Mouse (Mus musculus) MEL (cell line): ENCODE results near the gene Skp2. TPM values are rescaled to one million over a fixed set of nuclear protein-coding genes. Genes with fewer than 3 reads are reported as not detected.

Experiments
- DNase-seq: peaks from one replicate; pipeline ENCODE4 v3.0.0; 2011; ENCODE audit warnings: low read depth, low spot score
- H3K27ac ChIP-seq: 2 replicates; pipeline ENCODE4 v1.5.1; 2012; ENCODE audit warnings: low read depth, mild to moderate bottlenecking, control low read depth, low read length, moderate library complexity; ENCODE audit not compliant: control insufficient read depth
- H3K27me3 ChIP-seq, 2 experiments: fragments of 150-350 bp in 1 of 2; sonication (generic) in 1 of 2; 2 replicates each; pipeline ENCODE4 v1.6.1; 2012; ENCODE audit warnings: low read length in 2 of 2, mild to moderate bottlenecking in 2 of 2, improper control_type of control experiment in 1 of 2, moderate library complexity in 1 of 2; ENCODE audit not compliant: insufficient read depth in 2 of 2, control insufficient read depth in 1 of 2
- H3K36me3 ChIP-seq, 2 experiments: 2 replicates each; pipeline ENCODE4 v1.6.1; 2012 to 2014; ENCODE audit warnings: low read length in 2 of 2, improper control_type of control experiment in 1 of 2, inconsistent platforms in 1 of 2, mild to moderate bottlenecking in 1 of 2; ENCODE audit not compliant: insufficient read depth in 2 of 2, control insufficient read depth in 1 of 2
- H3K4me1 ChIP-seq, 2 experiments: fragments of 150-350 bp in 1 of 2; sonication (generic) in 1 of 2; 2 replicates each; pipeline ENCODE4 v1.6.1; 2012; ENCODE audit warnings: low read length in 2 of 2, improper control_type of control experiment in 1 of 2, mild to moderate bottlenecking in 1 of 2; ENCODE audit not compliant: insufficient read depth in 2 of 2, control insufficient read depth in 1 of 2
- H3K4me3 ChIP-seq, 2 experiments: fragments of 150-350 bp in 1 of 2; sonication (generic) in 1 of 2; 2 replicates each; pipeline ENCODE4 v1.5.1; 2012; ENCODE audit warnings: low read depth in 2 of 2, low read length in 2 of 2, mild to moderate bottlenecking in 2 of 2, moderate library complexity in 2 of 2, control low read depth in 1 of 2, improper control_type of control experiment in 1 of 2; ENCODE audit not compliant: control insufficient read depth in 1 of 2, insufficient read depth in 1 of 2
- H3K79me2 ChIP-seq: 2 replicates; pipeline ENCODE4 v1.6.1; 2012; ENCODE audit warnings: mild to moderate bottlenecking, low read length, moderate library complexity; ENCODE audit not compliant: control insufficient read depth, poor library complexity, insufficient read depth
- H3K9ac ChIP-seq: 2 replicates; pipeline ENCODE4 v1.6.1; 2012; ENCODE audit warnings: low read depth, mild to moderate bottlenecking, control low read depth, low read length, moderate library complexity; ENCODE audit not compliant: control insufficient read depth, poor library complexity, severe bottlenecking
- H3K9me3 ChIP-seq: fragments of 150-350 bp; sonication (generic); replicated peaks from 2 replicates; pipeline ENCODE4 v1.6.1; 2012; ENCODE audit warnings: mild to moderate bottlenecking, low read length, improper control_type of control experiment, moderate library complexity; ENCODE audit not compliant: insufficient read depth
- BHLHE40 ChIP-seq: IDR thresholded peaks from 2 replicates; pipeline ENCODE4 v1.6.1; 2012; ENCODE audit warnings: low read depth, mild to moderate bottlenecking, inconsistent platforms, low read length, improper control_type of control experiment, borderline replicate concordance
- CHD1 ChIP-seq: IDR thresholded peaks from 2 replicates; pipeline ENCODE4 v1.6.1; 2012; ENCODE audit warnings: low read depth, mild to moderate bottlenecking, inconsistent platforms, low read length, improper control_type of control experiment
- CHD2 ChIP-seq: IDR thresholded peaks from 2 replicates; pipeline ENCODE4 v1.6.1; 2011; ENCODE audit warnings: low read length, improper control_type of control experiment
- CTCF ChIP-seq, 3 experiments: IDR thresholded peaks in 2 of 3; conservative IDR thresholded peaks in 1 of 3; 2 replicates each; pipeline ENCODE4 v1.5.1; 2011 to 2012; ENCODE audit warnings: low read length in 3 of 3, low read depth in 2 of 3, mild to moderate bottlenecking in 2 of 3, improper control_type of control experiment in 1 of 3, inconsistent platforms in 1 of 3, mixed read lengths in 1 of 3, moderate library complexity in 1 of 3; ENCODE audit not compliant: control insufficient read depth in 1 of 3, insufficient read depth in 1 of 3, poor library complexity in 1 of 3, severe bottlenecking in 1 of 3
- E2F4 ChIP-seq: IDR thresholded peaks from 2 replicates; pipeline ENCODE4 v1.6.1; 2011; ENCODE audit warnings: low read depth, low read length, improper control_type of control experiment, borderline replicate concordance
- EP300 ChIP-seq, 2 experiments: IDR thresholded peaks; 2 replicates each; pipeline ENCODE4 v1.6.1; 2011; ENCODE audit warnings: improper control_type of control experiment in 2 of 2, low read length in 2 of 2, low read depth in 1 of 2, mild to moderate bottlenecking in 1 of 2
- GABPA ChIP-seq: IDR thresholded peaks from 2 replicates; pipeline ENCODE4 v1.6.1; 2012; ENCODE audit warnings: low read depth, mild to moderate bottlenecking, inconsistent platforms, low read length, improper control_type of control experiment, moderate library complexity
- GATA1 ChIP-seq: IDR thresholded peaks from 2 replicates; pipeline ENCODE4 v1.6.1; 2011; ENCODE audit warnings: low read depth, low read length, improper control_type of control experiment
- KAT2A ChIP-seq: conservative IDR thresholded peaks from 2 replicates; pipeline ENCODE4 v1.6.1; 2012; ENCODE audit warnings: low read depth, low read length, improper control_type of control experiment, inconsistent platforms
- MAX ChIP-seq: IDR thresholded peaks from 2 replicates; pipeline ENCODE4 v1.6.1; 2011; ENCODE audit warnings: low read length, improper control_type of control experiment
- MAZ ChIP-seq: IDR thresholded peaks from 2 replicates; pipeline ENCODE4 v1.6.1; 2012; ENCODE audit warnings: low read depth, mild to moderate bottlenecking, inconsistent platforms, low read length, improper control_type of control experiment
- MXI1 ChIP-seq: IDR thresholded peaks from 2 replicates; pipeline ENCODE4 v1.6.1; 2011; ENCODE audit warnings: mild to moderate bottlenecking, low read depth, low read length, improper control_type of control experiment
- MYC ChIP-seq: IDR thresholded peaks from 2 replicates; pipeline ENCODE4 v1.6.1; 2011; ENCODE audit warnings: low read depth, mild to moderate bottlenecking, low read length, improper control_type of control experiment, moderate library complexity
- NELFE ChIP-seq: IDR thresholded peaks from 2 replicates; pipeline ENCODE4 v1.6.1; 2011; ENCODE audit warnings: low read depth, low read length, improper control_type of control experiment
- POLR2A ChIP-seq, 2 experiments: IDR thresholded peaks; 2 replicates each; pipeline ENCODE4 v1.6.1; 2011 to 2012; ENCODE audit warnings: low read length in 2 of 2, mild to moderate bottlenecking in 2 of 2, control low read depth in 1 of 2, improper control_type of control experiment in 1 of 2, low read depth in 1 of 2, moderate library complexity in 1 of 2; ENCODE audit not compliant: control insufficient read depth in 1 of 2, insufficient read depth in 1 of 2, poor library complexity in 1 of 2
- RAD21 ChIP-seq: IDR thresholded peaks from 2 replicates; pipeline ENCODE4 v1.6.1; 2011; ENCODE audit warnings: mild to moderate bottlenecking, low read depth, low read length, improper control_type of control experiment
- SIN3A ChIP-seq: IDR thresholded peaks from 2 replicates; pipeline ENCODE4 v1.6.1; 2012; ENCODE audit warnings: low read length, improper control_type of control experiment, inconsistent platforms
- SMC3 ChIP-seq: IDR thresholded peaks from 2 replicates; pipeline ENCODE4 v1.6.1; 2011; ENCODE audit warnings: low read depth, low read length, improper control_type of control experiment
- TAL1 ChIP-seq: IDR thresholded peaks from 2 replicates; pipeline ENCODE4 v1.6.1; 2012; ENCODE audit warnings: mild to moderate bottlenecking, inconsistent platforms, low read length, moderate library complexity, mixed read lengths
- TBP ChIP-seq: IDR thresholded peaks from 2 replicates; pipeline ENCODE4 v1.8.0; 2011; ENCODE audit warnings: low read depth, low read length, improper control_type of control experiment
- TCF12 ChIP-seq: IDR thresholded peaks from 2 replicates; pipeline ENCODE4 v1.6.1; 2014; ENCODE audit warnings: low read depth, mild to moderate bottlenecking, inconsistent platforms, low read length, improper control_type of control experiment, moderate library complexity
- UBTF ChIP-seq: IDR thresholded peaks from 2 replicates; pipeline ENCODE4 v1.6.1; 2012; ENCODE audit warnings: low read depth, mild to moderate bottlenecking, inconsistent platforms, low read length, improper control_type of control experiment, moderate library complexity, borderline replicate concordance; ENCODE audit not compliant: insufficient read depth
- USF1 ChIP-seq: IDR thresholded peaks from 2 replicates; pipeline ENCODE4 v1.6.1; 2014; ENCODE audit warnings: low read depth, mild to moderate bottlenecking, inconsistent platforms, low read length, improper control_type of control experiment, moderate library complexity
- USF2 ChIP-seq, 2 experiments: IDR thresholded peaks; 2 replicates each; pipeline ENCODE4 v1.6.1; 2011 to 2012; ENCODE audit warnings: improper control_type of control experiment in 2 of 2, low read length in 2 of 2, borderline replicate concordance in 1 of 2, inconsistent platforms in 1 of 2, low read depth in 1 of 2, mild to moderate bottlenecking in 1 of 2; ENCODE audit not compliant: insufficient read depth in 1 of 2
- ZC3H11A ChIP-seq: IDR thresholded peaks from 2 replicates; pipeline ENCODE4 v1.6.1; 2012; ENCODE audit warnings: low read depth, mild to moderate bottlenecking, inconsistent platforms, low read length, improper control_type of control experiment
- ZMIZ1 ChIP-seq: IDR thresholded peaks from 2 replicates; pipeline ENCODE4 v1.6.1; 2012; ENCODE audit warnings: low read depth, mild to moderate bottlenecking, inconsistent platforms, low read length, improper control_type of control experiment, moderate library complexity
- ZNF384 ChIP-seq: IDR thresholded peaks from 2 replicates; pipeline ENCODE4 v1.6.1; 2012; ENCODE audit warnings: low read depth, mild to moderate bottlenecking, inconsistent platforms, low read length, improper control_type of control experiment
- polyA plus RNA-seq, 2 experiments: library from polyadenylated mRNA; stranded (reverse) in 1 of 2; unstranded in 1 of 2; fragments of >175 nt in 1 of 2; fragments of >200 nt in 1 of 2; gene quantifications; 2 replicates each; pipeline versions ENCODE4 v1.2.1 to v1.2.4; 2012; ENCODE audit warnings: low replicate concordance in 2 of 2, low read depth in 1 of 2; ENCODE audit not compliant: insufficient read length in 2 of 2, insufficient read depth in 1 of 2, missing spikeins in 1 of 2
- total RNA-seq: library from RNA; depleted of rRNA; stranded (reverse); fragments of 300-350 nt; gene quantifications from 2 replicates; pipeline ENCODE4 v1.2.3, GENCODE M21; 2012

Gene Skp2
- total and polyA plus RNA-seq, 3 experiments = 46.9 to 61.4 TPM; not detected in 1

DNA sequence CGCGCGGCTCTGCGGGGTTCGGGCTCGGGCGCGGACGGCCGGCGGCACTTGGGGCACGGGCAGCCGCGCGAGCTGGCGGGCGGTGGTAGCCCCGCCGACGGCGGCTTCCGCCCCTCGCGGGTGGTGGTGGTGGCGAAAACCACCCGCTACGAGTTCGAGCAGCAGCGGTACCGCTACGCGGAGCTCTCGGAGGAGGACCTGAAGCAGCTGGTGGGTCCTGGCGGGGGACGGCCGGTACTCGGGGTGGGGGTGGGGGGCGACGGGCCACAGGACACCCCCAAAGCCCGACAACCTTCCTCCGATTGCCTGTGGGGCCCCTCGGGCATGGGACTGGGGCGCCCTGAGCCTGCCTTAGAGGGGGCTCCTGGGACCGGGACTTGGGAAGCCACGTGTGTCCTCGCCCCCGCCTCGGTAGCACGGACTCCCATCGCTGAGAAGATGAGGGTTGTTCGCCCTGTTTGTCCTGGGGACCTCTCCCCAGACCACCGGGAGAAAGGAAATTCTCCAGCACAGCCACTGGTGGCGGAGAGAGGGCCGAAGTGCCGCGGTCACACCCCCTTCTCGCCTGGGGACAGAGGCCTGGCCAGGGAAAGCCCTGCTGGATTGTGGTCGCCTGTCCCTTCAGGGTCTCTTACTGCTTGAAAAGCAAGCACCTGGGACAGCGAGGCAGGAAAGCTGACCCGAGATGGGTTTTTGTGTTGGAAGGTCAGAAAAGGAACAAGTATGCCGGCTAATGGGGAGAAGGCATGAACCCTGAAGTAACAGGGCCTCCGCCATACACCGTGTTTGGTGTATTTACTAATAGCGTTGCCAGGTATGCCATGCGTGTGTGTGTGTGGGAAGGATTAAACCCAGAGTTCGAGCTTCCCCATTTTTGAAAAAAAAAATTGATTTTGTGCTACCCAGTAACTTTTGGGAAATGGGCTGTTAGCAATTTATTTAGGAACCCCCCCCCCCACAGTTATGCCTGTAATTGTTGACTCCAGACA is 83.4 kb downstream of the Skp2 start:
- Histone ChIP-seq H3K79me2 (peaks cover 53% of the 10 kb centered on the region), H3K9ac (peak overlapping the region; percentile 97), H3K36me3 (peaks cover 2 to 31% of the 10 kb centered on the region in 2 experiments), H3K27me3 (no peaks in the 10 kb centered on the region), H3K9me3 (no peaks in the 10 kb centered on the region), H3K27ac (peak overlapping the region; percentile 100), H3K4me3 (peak overlapping the region; percentile 95 to 98), H3K4me1 (peaks cover 14 to 19% of the 10 kb centered on the region in 2 experiments)
- DNase-seq = peak; percentile 66
- peak; percentile 19; the same call in 1 of the 2 replicates for TF ChIP-seq USF1
- no peak for TF ChIP-seq GABPA
- no peak for TF ChIP-seq CTCF (IDR thresholded peaks at IDR 0.05 in 2 of 3, conservative IDR thresholded peaks at IDR 0.05 in 1 of 3; ENCODE audit: control insufficient read depth in 1 of 3, insufficient read depth in 1 of 3, low read depth in 2 of 3, low read length in 3 of 3, poor library complexity in 1 of 3, severe bottlenecking in 1 of 3)
- TF ChIP-seq MAX = no peak
- no peak; the same call in 1 of the 2 replicates for TF ChIP-seq TBP
- peak; percentile 19; the same call in 1 of the 2 replicates for TF ChIP-seq ZNF384
- TF ChIP-seq SIN3A = peak; percentile 44; the same call in 1 of the 2 replicates
- no peak for TF ChIP-seq NELFE
- peak; percentile 13; the same call in 1 of the 2 replicates for TF ChIP-seq MAZ
- no peak for TF ChIP-seq TAL1
- no peak for TF ChIP-seq KAT2A
- no peak for TF ChIP-seq BHLHE40
- TF ChIP-seq MYC = peak; percentile 24; the same call in 1 of the 2 replicates
- no peak for TF ChIP-seq SMC3
- TF ChIP-seq ZC3H11A = no peak
- TF ChIP-seq UBTF = peak; percentile 65; the same call in 1 of the 2 replicates
- no peak for TF ChIP-seq RAD21
- no peak for TF ChIP-seq E2F4
- TF ChIP-seq GATA1 = no peak
- peak in 1 of 2 experiments; percentile 6; a peak in 1 of 4 replicates for TF ChIP-seq POLR2A (IDR thresholded peaks at IDR 0.05; ENCODE audit: control insufficient read depth in 1 of 2, insufficient read depth in 1 of 2, low read depth in 1 of 2, low read length in 2 of 2, poor library complexity in 1 of 2)
- TF ChIP-seq CHD2 = no peak
- peak; percentile 12; the same call in 1 of the 2 replicates for TF ChIP-seq ZMIZ1
- TF ChIP-seq CHD1 = no peak; the same call in 1 of the 2 replicates
- TF ChIP-seq EP300 (IDR thresholded peaks at IDR 0.05; ENCODE audit: low read depth in 1 of 2, low read length in 2 of 2) = no peak
- TF ChIP-seq TCF12 = no peak
- no peak for TF ChIP-seq USF2 (IDR thresholded peaks at IDR 0.05; ENCODE audit: borderline replicate concordance in 1 of 2, insufficient read depth in 1 of 2, low read depth in 1 of 2, low read length in 2 of 2)
- TF ChIP-seq MXI1 = peak; percentile 91
